Mouse (Mus musculus) kidney, adult 2 months (tissue): Measurements from ENCODE around the gene Dera. TPM values are rescaled to one million over a fixed set of nuclear protein-coding genes. Genes with fewer than 3 reads are reported as not detected.
A peak's percentile ranks its signal among the peaks of the same experiment; 100 is the strongest.

Experiments
- DNase-seq: peaks from one replicate; pipeline ENCODE4 v3.0.0; 2021
- H3K27ac ChIP-seq: fragments of 200-500 bp; 2 replicates; pipeline ENCODE4 v1.5.1; 2012; ENCODE audit warnings: low read depth, low read length, control low read depth, inconsistent platforms; ENCODE audit not compliant: insufficient read depth
- H3K27me3 ChIP-seq: fragments of 200-500 bp; replicated peaks from 2 replicates; pipeline ENCODE4 v1.6.1; 2012; ENCODE audit warnings: mild to moderate bottlenecking, moderate library complexity, low read length, inconsistent platforms; ENCODE audit not compliant: control insufficient read depth, insufficient read depth
- H3K36me3 ChIP-seq: fragments of 200-500 bp; 2 replicates; pipeline ENCODE4 v1.6.1; 2012; ENCODE audit warnings: mild to moderate bottlenecking, moderate library complexity, low read length, inconsistent platforms; ENCODE audit not compliant: control insufficient read depth, insufficient read depth
- H3K4me1 ChIP-seq: fragments of 200-500 bp; 2 replicates; pipeline ENCODE4 v1.6.1; 2011; ENCODE audit warnings: low read length; ENCODE audit not compliant: control insufficient read depth, insufficient read depth
- H3K4me3 ChIP-seq: fragments of 200-500 bp; 2 replicates; pipeline ENCODE4 v1.5.1; 2011; ENCODE audit warnings: mild to moderate bottlenecking, low read depth, low read length, control low read depth; ENCODE audit not compliant: insufficient read depth
- CTCF ChIP-seq: fragments of 200-500 bp; conservative IDR thresholded peaks from 2 replicates; pipeline ENCODE4 v1.5.1; 2011; ENCODE audit warnings: low read depth, mild to moderate bottlenecking, control low read depth, low read length, moderate library complexity, mixed read lengths; ENCODE audit not compliant: insufficient read depth, insufficient read length
- POLR2A ChIP-seq: fragments of 200-500 bp; IDR thresholded peaks from one replicate; pipeline ENCODE4 v1.6.1; 2011; ENCODE audit warnings: low read depth, low read length, control low read depth
- WGBS: fragments of 180-500 bp; shearing (Covaris S2); methylation state at CpG from one replicate; pipeline ENCODE4 v1.1.7; 2018; 5-methylcytosine and 5-hydroxymethylcytosine counted together
- polyA plus RNA-seq: library from polyadenylated mRNA; depleted of rRNA; stranded (reverse); fragments of >200 nt; gene quantifications from 2 replicates; pipeline ENCODE4 v1.2.3, GENCODE M21; 2012; rRNA removed

Dera gene
- polyA plus RNA-seq, 1 experiment, result 38.2 TPM

- TF ChIP-seq POLR2A (no peak), CTCF (no peak)
- no peaks in the 10 kb centered on the region for H3K4me1 ChIP-seq
- H3K27ac ChIP-seq, result no peak overlapping the region
- H3K27me3 ChIP-seq, result no peaks in the 10 kb centered on the region
- H3K36me3 ChIP-seq, result no peaks in the 10 kb centered on the region
- no peak overlapping the region for H3K4me3 ChIP-seq
- DNase-seq, result peak; percentile 2
- 64% methylated on average over 5 of the region's 5 CpGs for WGBS
Measured at GRCm38 (mm10) chr6:137901255-137901654, 146.9 kb downstream of the Dera start.

Other genes starting within 250 kb of the Dera start
- gene Eps8, start 99.7 kb upstream of the Dera start, polyA plus RNA-seq, result 50.2 and 51.9 TPM in 2 replicates
- gene Strap, start 19.5 kb upstream of the Dera start, polyA plus RNA-seq, result 29.7 and 31.1 TPM in 2 replicates